ENCODE assay signal across 20 mouse cellular contexts in genomic region chr6:118954988-118955554, GRCm38 (mm10).
"Had no signal": no experiment of that assay in that cellular context is flagged by ENCODE, and none has a peak within 500 bp of the region (broad histone marks: within the 10 kb centered on the region; RNA-seq: fewer than 3 reads in every experiment).

No protein-coding gene starts in this region.

- H3K9me3 ChIP-seq: limb, embryonic 13.5 days; megakaryocyte, embryonic 14.5 days; midbrain, embryonic 15.5 days; neural tube, embryonic 12.5 days; stomach, embryonic 15.5 days had no signal

- H3K4me2 ChIP-seq: limb, embryonic 13.5 days; midbrain, embryonic 11.5 days; midbrain, embryonic 15.5 days; neural tube, embryonic 12.5 days; stomach, embryonic 15.5 days had no signal

- H3K4me3 ChIP-seq: limb, embryonic 13.5 days; megakaryocyte, embryonic 14.5 days; midbrain, embryonic 15.5 days; neural tube, embryonic 12.5 days; stomach, embryonic 15.5 days had no signal

- DNase-seq: kidney, adult 11 months; kidney, adult 9 months; kidney, postnatal 36 days; layer of hippocampus, adult 9-11 months; layer of hippocampus, postnatal 36 days; left cerebral cortex, postnatal 4 days; retina, postnatal 1 day; right cerebral cortex, postnatal 4 days; thymus, adult 18-20 months; thymus, postnatal 14 days had no signal

- H3K27me3 ChIP-seq: limb, embryonic 13.5 days; midbrain, embryonic 15.5 days; neural tube, embryonic 12.5 days; stomach, embryonic 15.5 days had no signal

- H3K36me3 ChIP-seq: limb, embryonic 13.5 days; midbrain, embryonic 15.5 days; neural tube, embryonic 12.5 days; stomach, embryonic 15.5 days had no signal

- H3K4me1 ChIP-seq: midbrain, embryonic 15.5 days; neural tube, embryonic 12.5 days; stomach, embryonic 15.5 days had no signal

- ATAC-seq: hindbrain, postnatal 0 days; midbrain, embryonic 15.5 days had no signal

- H3K27ac ChIP-seq: hindbrain, postnatal 0 days; kidney, postnatal 0 days; limb, embryonic 13.5 days; liver, embryonic 14.5 days; macrophage; midbrain, embryonic 15.5 days; neural tube, embryonic 12.5 days; stomach, embryonic 15.5 days had no signal

- H3K9ac ChIP-seq: limb, embryonic 13.5 days; liver, embryonic 14.5 days; midbrain, embryonic 15.5 days; neural tube, embryonic 12.5 days; stomach, embryonic 15.5 days had no signal
